Mouse (Mus musculus): ENCODE measurements around the gene Zfp710. TPM values are rescaled to one million over a fixed set of nuclear protein-coding genes. Genes with fewer than 3 reads are reported as not detected.

Zfp710 gene
- polyA plus RNA-seq, 1 experiment from 2014 or later = 27.9 TPM

DNA sequence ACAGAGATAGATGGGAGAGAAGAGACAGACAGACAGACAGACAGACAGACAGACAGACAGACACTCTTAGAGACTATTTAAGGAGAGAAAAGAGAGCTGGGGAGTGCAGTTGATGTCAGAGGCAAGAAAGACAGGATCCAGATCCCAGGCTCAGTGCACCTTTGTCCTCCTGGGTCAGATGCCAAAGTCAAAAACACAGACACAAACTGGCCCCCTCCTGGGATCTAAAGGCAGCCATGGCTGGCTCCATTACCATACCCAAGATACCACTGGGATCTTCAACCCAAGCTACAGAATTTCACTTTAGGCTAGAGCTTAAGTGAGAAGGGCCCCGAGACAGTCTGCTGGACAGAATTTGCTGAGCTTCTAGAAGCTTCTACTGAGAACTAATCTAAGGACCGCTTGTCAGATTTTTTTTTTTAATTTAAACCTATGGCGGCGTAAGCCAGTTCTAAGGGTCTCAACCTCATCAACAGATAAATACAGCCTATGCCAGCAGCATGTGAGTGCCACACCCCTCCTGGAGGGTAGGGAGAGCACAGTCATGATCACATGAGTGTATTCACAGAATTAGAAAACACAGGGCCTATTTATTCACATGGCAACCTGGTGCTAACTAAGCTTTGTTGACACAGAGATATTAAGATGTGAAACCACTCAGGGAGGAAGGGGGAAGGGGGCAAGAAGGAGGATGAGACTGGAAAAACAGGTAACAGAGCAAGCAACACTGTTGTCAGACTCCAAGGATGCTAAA is 81.2 kb downstream of the Zfp710 start:
- no peak overlapping the region for H3K27ac ChIP-seq (ENCODE audit: low read depth, low read length)
- H3K27me3 ChIP-seq (ENCODE audit: control insufficient read depth, insufficient read depth, low read length) = no peaks in the 10 kb centered on the region
- ATAC-seq (replicated peaks; ENCODE audit: low FRiP score) (no peak), DNase-seq (ENCODE audit: low spot score) (no peak)
- H3K36me3 ChIP-seq (ENCODE audit: control insufficient read depth, insufficient read depth, low read length) = peaks cover under 1% of the 10 kb centered on the region; the same call in 1 of the 2 replicates
- H3K4me2 ChIP-seq (ENCODE audit: low read depth, low read length, severe bottlenecking) = no peak overlapping the region
- 95% methylated on average over 4 of the region's 4 CpGs for WGBS
- H3K4me1 ChIP-seq (replicated peaks; ENCODE audit: control insufficient read depth, insufficient read depth, low read length) = no peaks in the 10 kb centered on the region
- H3K9me3 ChIP-seq (ENCODE audit: control insufficient read depth, low read length) = no peaks in the 10 kb centered on the region; the same call in 1 of the 2 replicates
- H3K9ac ChIP-seq (ENCODE audit: low read length) = no peak overlapping the region
- no peak overlapping the region for H3K4me3 ChIP-seq (ENCODE audit: low read depth, low read length)

GRCm38 (mm10) chr7:80106441-80106840 is 81.8 kb downstream of the Zfp710 start:
- H3K27me3 ChIP-seq (ENCODE audit: control insufficient read depth, insufficient read depth, low read length) = no peaks in the 10 kb centered on the region
- DNase-seq (ENCODE audit: low spot score) = no peak
- no peaks in the 10 kb centered on the region; the same call in 1 of the 2 replicates for H3K36me3 ChIP-seq (ENCODE audit: control insufficient read depth, insufficient read depth, low read length)
- no peak for ATAC-seq (replicated peaks; ENCODE audit: low FRiP score)
- no peaks in the 10 kb centered on the region; the same call in 1 of the 2 replicates for H3K9me3 ChIP-seq (ENCODE audit: control insufficient read depth, low read length)
- no peaks in the 10 kb centered on the region; the same call in 1 of the 2 replicates for H3K4me1 ChIP-seq (replicated peaks; ENCODE audit: control insufficient read depth, insufficient read depth, low read length)
- no peak overlapping the region for H3K4me2 ChIP-seq (ENCODE audit: low read depth, low read length, severe bottlenecking)
- no peak overlapping the region for H3K4me3 ChIP-seq (ENCODE audit: low read depth, low read length)
- 96% methylated on average over 1 of the region's 1 CpGs for WGBS
- H3K9ac ChIP-seq (ENCODE audit: low read length) = no peak overlapping the region
- H3K27ac ChIP-seq (ENCODE audit: low read depth, low read length) = no peak overlapping the region

GRCm38 (mm10) chr7:80111066-80112045 is 86.7 kb downstream of the Zfp710 start:
- 82% methylated on average over 9 of the region's 9 CpGs for WGBS
- no peak overlapping the region for H3K27ac ChIP-seq (ENCODE audit: low read depth, low read length)
- no peaks in the 10 kb centered on the region; the same call in 1 of the 2 replicates for H3K36me3 ChIP-seq (ENCODE audit: control insufficient read depth, insufficient read depth, low read length)
- no peak for ATAC-seq (replicated peaks; ENCODE audit: low FRiP score)
- no peaks in the 10 kb centered on the region for H3K27me3 ChIP-seq (ENCODE audit: control insufficient read depth, insufficient read depth, low read length)
- no peak for DNase-seq (ENCODE audit: low spot score)
- peaks cover 8% of the 10 kb centered on the region for H3K4me1 ChIP-seq (replicated peaks; ENCODE audit: control insufficient read depth, insufficient read depth, low read length)
- H3K9ac ChIP-seq (ENCODE audit: low read length) = no peak overlapping the region
- no peaks in the 10 kb centered on the region; the same call in 1 of the 2 replicates for H3K9me3 ChIP-seq (ENCODE audit: control insufficient read depth, low read length)
- no peak overlapping the region for H3K4me2 ChIP-seq (ENCODE audit: low read depth, low read length, severe bottlenecking)
- H3K4me3 ChIP-seq (ENCODE audit: low read depth, low read length) = no peak overlapping the region

DNA sequence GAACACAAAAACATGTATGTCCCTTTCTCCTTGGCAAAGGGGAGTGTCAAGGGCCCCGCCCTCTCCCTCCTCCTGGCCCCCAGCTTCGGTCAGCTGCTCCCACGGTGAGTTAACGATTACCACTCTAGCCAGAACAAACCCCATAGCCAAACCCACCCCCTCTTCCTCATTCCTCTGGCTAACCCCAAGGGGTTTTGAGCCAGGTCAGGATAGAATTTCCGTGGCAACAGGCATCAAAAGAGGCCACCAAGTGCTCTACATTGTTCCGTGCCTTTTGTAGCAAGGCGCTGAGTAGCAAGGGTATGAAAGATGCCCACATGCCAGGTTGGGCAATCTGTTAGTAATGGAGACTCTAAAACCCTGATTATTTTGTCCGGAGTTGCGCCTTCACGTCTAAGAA is 89.4 kb downstream of the Zfp710 start:
- 11% methylated on average over 10 of the region's 10 CpGs for WGBS
- H3K27ac ChIP-seq (ENCODE audit: low read depth, low read length) = peak overlapping the region; percentile 91
- no peaks in the 10 kb centered on the region for H3K9me3 ChIP-seq (ENCODE audit: control insufficient read depth, low read length)
- no peak for DNase-seq (ENCODE audit: low spot score)
- H3K4me1 ChIP-seq (replicated peaks; ENCODE audit: control insufficient read depth, insufficient read depth, low read length) = peaks cover 8% of the 10 kb centered on the region
- peak overlapping the region; percentile 98 for H3K9ac ChIP-seq (ENCODE audit: low read length)
- H3K4me2 ChIP-seq (ENCODE audit: low read depth, low read length, severe bottlenecking) = peak overlapping the region; percentile 82
- peak overlapping the region; percentile 90 for H3K4me3 ChIP-seq (ENCODE audit: low read depth, low read length)
- ATAC-seq (replicated peaks; ENCODE audit: low FRiP score) = no peak
- H3K36me3 ChIP-seq (ENCODE audit: control insufficient read depth, insufficient read depth, low read length) = no peaks in the 10 kb centered on the region; the same call in 1 of the 2 replicates
- H3K27me3 ChIP-seq (ENCODE audit: control insufficient read depth, insufficient read depth, low read length) = no peaks in the 10 kb centered on the region

GRCm38 (mm10) chr7:80114451-80115223 is 90.0 kb downstream of the Zfp710 start:
- ATAC-seq (replicated peaks; ENCODE audit: low FRiP score) = peak; percentile 74
- Histone ChIP-seq H3K36me3 (ENCODE audit: control insufficient read depth, insufficient read depth, low read length) (no peaks in the 10 kb centered on the region; the same call in 1 of the 2 replicates), H3K9ac (ENCODE audit: low read length) (peak overlapping the region; percentile 98), H3K4me2 (ENCODE audit: low read depth, low read length, severe bottlenecking) (peak overlapping the region; percentile 82), H3K4me3 (ENCODE audit: low read depth, low read length) (peak overlapping the region; percentile 90), H3K27ac (ENCODE audit: low read depth, low read length) (peak overlapping the region; percentile 91), H3K27me3 (ENCODE audit: control insufficient read depth, insufficient read depth, low read length) (no peaks in the 10 kb centered on the region), H3K9me3 (ENCODE audit: control insufficient read depth, low read length) (no peaks in the 10 kb centered on the region), H3K4me1 (replicated peaks; ENCODE audit: control insufficient read depth, insufficient read depth, low read length) (peaks cover 8% of the 10 kb centered on the region)
- under 1% methylated on average over 48 of the region's 52 CpGs for WGBS
- peak; percentile 83 for DNase-seq (ENCODE audit: low spot score)

DNA sequence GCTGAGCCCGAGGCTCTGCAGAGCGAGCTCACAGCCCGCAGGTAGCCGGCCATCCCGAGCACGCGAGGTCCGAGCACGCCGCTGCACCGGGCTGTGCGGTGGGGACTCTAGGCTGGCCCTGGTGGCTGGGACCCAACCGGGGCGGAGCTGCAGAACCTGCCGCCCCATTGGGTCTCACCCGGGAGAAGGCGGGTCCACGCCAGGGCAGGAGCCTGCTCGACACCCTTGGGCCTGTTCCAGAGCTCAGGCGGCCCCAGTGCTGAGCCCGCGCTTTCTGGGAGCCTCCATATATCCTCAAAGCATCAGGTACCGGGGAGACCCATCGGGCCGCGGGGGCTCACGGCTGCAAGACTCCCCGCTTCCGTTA is 90.6 kb downstream of the Zfp710 start, which contains the start of gene Idh2:
Gene Idh2 (minus strand): TSS at position 169 of the 367 bp plus-strand sequence.
- peak within 1 kb of the TSS; percentile 82 for H3K4me2 ChIP-seq (ENCODE audit: low read depth, low read length, severe bottlenecking)
- H3K9ac ChIP-seq (ENCODE audit: low read length) = peak within 1 kb of the TSS; percentile 98
- peak within 1 kb of the TSS; percentile 91 for H3K27ac ChIP-seq (ENCODE audit: low read depth, low read length)
- peaks cover 8% of the 10 kb centered on the region for H3K4me1 ChIP-seq (replicated peaks; ENCODE audit: control insufficient read depth, insufficient read depth, low read length)
- DNase-seq (ENCODE audit: low spot score) (peak; percentile 93), ATAC-seq (replicated peaks; ENCODE audit: low FRiP score) (peak; percentile 98)
- no peaks in the 10 kb centered on the region for H3K27me3 ChIP-seq (ENCODE audit: control insufficient read depth, insufficient read depth, low read length)
- H3K4me3 ChIP-seq (ENCODE audit: low read depth, low read length) = peak within 1 kb of the TSS; percentile 90
- no peaks in the 10 kb centered on the region for H3K9me3 ChIP-seq (ENCODE audit: control insufficient read depth, low read length)
- WGBS = under 1% methylated on average over 29 of the region's 29 CpGs
- no peaks in the 10 kb centered on the region for H3K36me3 ChIP-seq (ENCODE audit: control insufficient read depth, insufficient read depth, low read length)

- DNase-seq (ENCODE audit: low spot score) (no peak), ATAC-seq (replicated peaks; ENCODE audit: low FRiP score) (no peak)
- Histone ChIP-seq H3K4me1 (replicated peaks; ENCODE audit: control insufficient read depth, insufficient read depth, low read length) (peaks cover 8% of the 10 kb centered on the region), H3K9me3 (ENCODE audit: control insufficient read depth, low read length) (no peaks in the 10 kb centered on the region), H3K9ac (ENCODE audit: low read length) (peak overlapping the region; percentile 98; the same call in 1 of the 2 replicates), H3K27me3 (ENCODE audit: control insufficient read depth, insufficient read depth, low read length) (no peaks in the 10 kb centered on the region), H3K36me3 (ENCODE audit: control insufficient read depth, insufficient read depth, low read length) (no peaks in the 10 kb centered on the region), H3K27ac (ENCODE audit: low read depth, low read length) (no peak overlapping the region), H3K4me2 (ENCODE audit: low read depth, low read length, severe bottlenecking) (peak overlapping the region; percentile 82; the same call in 1 of the 2 replicates), H3K4me3 (ENCODE audit: low read depth, low read length) (no peak overlapping the region)
- 84% methylated on average over 2 of the region's 2 CpGs for WGBS
Measured at GRCm38 (mm10) chr7:80116158-80116557, 91.5 kb downstream of the Zfp710 start.

- ATAC-seq (replicated peaks; ENCODE audit: low FRiP score) = no peak
- no peak overlapping the region for H3K4me2 ChIP-seq (ENCODE audit: low read depth, low read length, severe bottlenecking)
Measured at GRCm38 (mm10) chr7:80119198-80119597, 94.6 kb downstream of the Zfp710 start.

More at GRCm38 (mm10) chr7:80119198-80119597, 94.6 kb downstream of the Zfp710 start:
- DNase-seq (ENCODE audit: low spot score) = no peak
- WGBS = 87% methylated on average over 4 of the region's 4 CpGs
- Histone ChIP-seq H3K27ac (ENCODE audit: low read depth, low read length) (no peak overlapping the region), H3K4me1 (replicated peaks; ENCODE audit: control insufficient read depth, insufficient read depth, low read length) (peaks cover under 1% of the 10 kb centered on the region), H3K36me3 (ENCODE audit: control insufficient read depth, insufficient read depth, low read length) (no peaks in the 10 kb centered on the region), H3K9ac (ENCODE audit: low read length) (no peak overlapping the region), H3K4me3 (ENCODE audit: low read depth, low read length) (no peak overlapping the region), H3K27me3 (ENCODE audit: control insufficient read depth, insufficient read depth, low read length) (no peaks in the 10 kb centered on the region; the same call in 1 of the 2 replicates), H3K9me3 (ENCODE audit: control insufficient read depth, low read length) (no peaks in the 10 kb centered on the region)

Measured in forebrain, embryonic 11.5 days (tissue).